ENCODE assay signal across 8 mouse cellular contexts in genomic region chr11:82931671-82932450, GRCm38 (mm10). TPM values are rescaled to one million over a fixed set of nuclear protein-coding genes. Genes with fewer than 3 reads are reported as not detected.
A peak's percentile ranks its signal among the peaks of the same experiment; 100 is the strongest.
DNase-seq lines count a peak whose midpoint lies in the region; ATAC-seq and TF ChIP-seq lines count a peak whose summit lies in the region.
"Not testable (repeated sequence)": the region's sequence is repeated elsewhere in the genome, so short reads cannot be mapped to it uniquely, and the experiment has no call there.
"Had no signal": no experiment of that assay in that cellular context is flagged by ENCODE, and none has a peak within 500 bp of the region (broad histone marks: within the 10 kb centered on the region; RNA-seq: fewer than 3 reads in every experiment).

No protein-coding gene starts in this region.

- TF ChIP-seq POLR2A in limb, embryonic 14.5 days (IDR thresholded peaks at IDR 0.05; ENCODE audit: borderline replicate concordance, extremely low read depth, insufficient read depth, insufficient read length): not testable (repeated sequence)

- H3K9me3 ChIP-seq in forebrain, embryonic 15.5 days; hindbrain, embryonic 10.5 days; kidney, embryonic 14.5 days (ENCODE audit: control insufficient read depth, low read length); limb, embryonic 14.5 days (ENCODE audit: control insufficient read depth, low read length); lung, embryonic 16.5 days (ENCODE audit: control insufficient read depth, low read length); neural tube, embryonic 11.5 days (ENCODE audit: control insufficient read depth, low read length): not testable (repeated sequence)

- not testable (repeated sequence) for H3K4me1 ChIP-seq in brown adipose tissue, adult 24 weeks (ENCODE audit: control insufficient read depth, insufficient read depth, insufficient read length, low read length); forebrain, embryonic 15.5 days; kidney, embryonic 14.5 days (ENCODE audit: control insufficient read depth, insufficient read depth, low read length); limb, embryonic 14.5 days (ENCODE audit: control insufficient read depth, insufficient read depth, low read length); lung, embryonic 16.5 days (replicated peaks; ENCODE audit: control insufficient read depth, insufficient read depth, low read length); neural tube, embryonic 11.5 days (ENCODE audit: control insufficient read depth, insufficient read depth, low read length)
- H3K4me1 ChIP-seq in hindbrain, embryonic 10.5 days (replicated peaks): peaks cover 22% of the 10 kb centered on the region

- peak overlapping the region; percentile 98 for H3K4me2 ChIP-seq in forebrain, embryonic 15.5 days (replicated peaks)
- H3K4me2 ChIP-seq in kidney, embryonic 14.5 days (replicated peaks; ENCODE audit: low read depth, low read length): peak overlapping the region; percentile 87
- H3K4me2 ChIP-seq in limb, embryonic 14.5 days (replicated peaks; ENCODE audit: low read depth, low read length, severe bottlenecking): peak overlapping the region; percentile 91
- H3K4me2 ChIP-seq in lung, embryonic 16.5 days (ENCODE audit: low read depth, low read length): peak overlapping the region; percentile 92
- peak overlapping the region; percentile 94 for H3K4me2 ChIP-seq in neural tube, embryonic 11.5 days (ENCODE audit: low read depth)

- peak overlapping the region; percentile 40 for H3K9ac ChIP-seq in forebrain, embryonic 15.5 days (replicated peaks)
- peak overlapping the region; percentile 52 for H3K9ac ChIP-seq in kidney, embryonic 14.5 days (ENCODE audit: low read depth, low read length)
- H3K9ac ChIP-seq in limb, embryonic 14.5 days (ENCODE audit: low read depth, low read length, severe bottlenecking): peak overlapping the region; percentile 38; the same call in 1 of the 2 replicates
- peak overlapping the region; percentile 57 for H3K9ac ChIP-seq in lung, embryonic 16.5 days (ENCODE audit: low read length)
- 0 out of 2 replicates have a peak overlapping the region, but pooled peaks have one; percentile 6 for H3K9ac ChIP-seq in neural tube, embryonic 11.5 days (ENCODE audit: low read length)

- not testable (repeated sequence) for ATAC-seq in forebrain, embryonic 15.5 days (replicated peaks); kidney, embryonic 14.5 days (ENCODE audit: low FRiP score, low TSS enrichment); limb, embryonic 14.5 days (ENCODE audit: low FRiP score, low read depth); lung, embryonic 16.5 days (ENCODE audit: low read depth); neural tube, embryonic 11.5 days (ENCODE audit: insufficient read depth, low FRiP score, low TSS enrichment)

- WGBS in forebrain, embryonic 15.5 days: 1% methylated on average over 119 of the region's 119 CpGs
- under 1% methylated on average over 119 of the region's 119 CpGs for WGBS in hindbrain, embryonic 10.5 days
- WGBS in kidney, embryonic 14.5 days: under 1% methylated on average over 80 of the region's 119 CpGs
- 1% methylated on average over 33 of the region's 119 CpGs for WGBS in limb, embryonic 14.5 days
- 2% methylated on average over 62 of the region's 119 CpGs for WGBS in lung, embryonic 16.5 days
- 0% methylated on average over 59 of the region's 119 CpGs for WGBS in neural tube, embryonic 11.5 days

- H3K27me3 ChIP-seq in forebrain, embryonic 15.5 days: peaks cover 49% of the 10 kb centered on the region
- H3K27me3 ChIP-seq in hindbrain, embryonic 10.5 days (ENCODE audit: insufficient read depth, poor library complexity, severe bottlenecking): peaks cover 92% of the 10 kb centered on the region
- H3K27me3 ChIP-seq in kidney, embryonic 14.5 days (ENCODE audit: control insufficient read depth, insufficient read depth, low read length): peaks cover 51% of the 10 kb centered on the region
- H3K27me3 ChIP-seq in limb, embryonic 14.5 days (ENCODE audit: control insufficient read depth, insufficient read depth, low read length): peaks cover 75% of the 10 kb centered on the region
- peaks cover 41% of the 10 kb centered on the region for H3K27me3 ChIP-seq in lung, embryonic 16.5 days (ENCODE audit: control insufficient read depth, insufficient read depth, low read depth, low read length)
- peaks cover 57% of the 10 kb centered on the region for H3K27me3 ChIP-seq in neural tube, embryonic 11.5 days (ENCODE audit: control insufficient read depth, insufficient read depth, low read length)

- not testable (repeated sequence) for DNase-seq in hindbrain, embryonic 10.5 days (ENCODE audit: low spot score); limb, embryonic 14.5 days (ENCODE audit: low spot score); neural tube, embryonic 11.5 days (ENCODE audit: low spot score)

- peak overlapping the region; percentile 88 for H3K4me3 ChIP-seq in brown adipose tissue, adult 24 weeks (ENCODE audit: insufficient read depth, low read depth, low read length)
- H3K4me3 ChIP-seq in forebrain, embryonic 15.5 days: peak overlapping the region; percentile 51
- peak overlapping the region; percentile 60 for H3K4me3 ChIP-seq in hindbrain, embryonic 10.5 days
- H3K4me3 ChIP-seq in kidney, embryonic 14.5 days (ENCODE audit: low read length): peak overlapping the region; percentile 51
- H3K4me3 ChIP-seq in limb, embryonic 14.5 days (replicated peaks; ENCODE audit: low read length): peak overlapping the region; percentile 45
- peak overlapping the region; percentile 54 for H3K4me3 ChIP-seq in lung, embryonic 16.5 days (ENCODE audit: low read length)
- peak overlapping the region; percentile 46 for H3K4me3 ChIP-seq in neural tube, embryonic 11.5 days (ENCODE audit: low read depth, low read length)

- not testable (repeated sequence) for H3K36me3 ChIP-seq in forebrain, embryonic 15.5 days; hindbrain, embryonic 10.5 days; kidney, embryonic 14.5 days (ENCODE audit: control insufficient read depth, insufficient read depth, low read length); limb, embryonic 14.5 days (ENCODE audit: control insufficient read depth, insufficient read depth, low read length); lung, embryonic 16.5 days (ENCODE audit: control insufficient read depth, insufficient read depth, low read length); neural tube, embryonic 11.5 days (ENCODE audit: control insufficient read depth, insufficient read depth, low read length)

- H3K27ac ChIP-seq in brown adipose tissue, adult 24 weeks (replicated peaks; ENCODE audit: low read depth, low read length): peak overlapping the region; percentile 76
- H3K27ac ChIP-seq in forebrain, embryonic 15.5 days (replicated peaks); hindbrain, embryonic 10.5 days; kidney, embryonic 14.5 days (ENCODE audit: low read depth, low read length); limb, embryonic 14.5 days (replicated peaks; ENCODE audit: low read depth, low read length); neural tube, embryonic 11.5 days (ENCODE audit: low read depth, low read length): not testable (repeated sequence)
- H3K27ac ChIP-seq in lung, embryonic 16.5 days (ENCODE audit: low read length): 0 out of 2 replicates have a peak overlapping the region, but pooled peaks have one; percentile 17

RNA-seq across cellular contexts. Expression of gene Slfn5, which starts 19.3 kb away (rescaled TPM):
- 28.7 and 30.4 TPM in 2 replicates for polyA plus RNA-seq in brown adipose tissue, adult 24 weeks (2012; ENCODE audit: insufficient read depth, insufficient read length, missing spikeins)
- polyA plus RNA-seq in forebrain, embryonic 15.5 days (2015; fragmentation: Nextera tagmentation; extraction: Ambion mirVana): 0.85 and 1.1 TPM in 2 replicates
- 0.11 and 0.48 TPM in 2 replicates for polyA plus RNA-seq in hindbrain, embryonic 10.5 days (2016; fragmentation: Nextera tagmentation; extraction: Ambion mirVana)
- polyA plus RNA-seq in kidney, embryonic 14.5 days (2014; fragmentation: Nextera tagmentation; extraction: Ambion mirVana): 6.0 and 8.0 TPM in 2 replicates
- polyA plus RNA-seq in limb, embryonic 14.5 days (2012; rRNA removed): 1.0 and 1.3 TPM in 2 replicates
- 1.6 and 2.1 TPM in 2 replicates for polyA plus RNA-seq in limb, embryonic 14.5 days (2014; fragmentation: Nextera tagmentation; extraction: Ambion mirVana)
- 4.1 and 4.5 TPM in 2 replicates for polyA plus RNA-seq in lung, embryonic 16.5 days (2015; fragmentation: Nextera tagmentation; extraction: Ambion mirVana)
- polyA plus RNA-seq in neural tube, embryonic 11.5 days (2014; fragmentation: Nextera tagmentation; extraction: Ambion mirVana): 0.74 and 0.86 TPM in 2 replicates

RNA-seq across cellular contexts. Expression of gene Unc45b, which starts 21.5 kb away (rescaled TPM):
- polyA plus RNA-seq in brown adipose tissue, adult 24 weeks (2012; ENCODE audit: insufficient read depth, insufficient read length, missing spikeins): 9.1 and 14.2 TPM in 2 replicates
- polyA plus RNA-seq in forebrain, embryonic 15.5 days (2015; fragmentation: Nextera tagmentation; extraction: Ambion mirVana): 1.0 and 1.3 TPM in 2 replicates
- polyA plus RNA-seq in hindbrain, embryonic 10.5 days (2016; fragmentation: Nextera tagmentation; extraction: Ambion mirVana): 0.22 and 0.60 TPM in 2 replicates
- 2.4 and 2.5 TPM in 2 replicates for polyA plus RNA-seq in kidney, embryonic 14.5 days (2014; fragmentation: Nextera tagmentation; extraction: Ambion mirVana)
- 17.8 and 17.9 TPM in 2 replicates for polyA plus RNA-seq in limb, embryonic 14.5 days (2012; rRNA removed)
- 16.9 and 24.7 TPM in 2 replicates for polyA plus RNA-seq in limb, embryonic 14.5 days (2014; fragmentation: Nextera tagmentation; extraction: Ambion mirVana)
- polyA plus RNA-seq in lung, embryonic 16.5 days (2015; fragmentation: Nextera tagmentation; extraction: Ambion mirVana): 14.5 and 16.2 TPM in 2 replicates
- 7.5 and 8.3 TPM in 2 replicates for polyA plus RNA-seq in neural tube, embryonic 11.5 days (2014; fragmentation: Nextera tagmentation; extraction: Ambion mirVana)

RNA-seq across cellular contexts. Expression of gene Nle1, which starts 23.6 kb away (rescaled TPM):
- polyA plus RNA-seq in brown adipose tissue, adult 24 weeks (2012; ENCODE audit: insufficient read depth, insufficient read length, missing spikeins): 3.8 and 6.7 TPM in 2 replicates
- polyA plus RNA-seq in forebrain, embryonic 15.5 days (2015; fragmentation: Nextera tagmentation; extraction: Ambion mirVana): 32.0 and 37.5 TPM in 2 replicates
- 37.0 and 41.3 TPM in 2 replicates for polyA plus RNA-seq in hindbrain, embryonic 10.5 days (2016; fragmentation: Nextera tagmentation; extraction: Ambion mirVana)
- polyA plus RNA-seq in kidney, embryonic 14.5 days (2014; fragmentation: Nextera tagmentation; extraction: Ambion mirVana): 32.2 and 33.7 TPM in 2 replicates
- 81.6 and 98.3 TPM in 2 replicates for polyA plus RNA-seq in limb, embryonic 14.5 days (2012; rRNA removed)
- 30.0 and 35.0 TPM in 2 replicates for polyA plus RNA-seq in limb, embryonic 14.5 days (2014; fragmentation: Nextera tagmentation; extraction: Ambion mirVana)
- polyA plus RNA-seq in lung, embryonic 16.5 days (2015; fragmentation: Nextera tagmentation; extraction: Ambion mirVana): 23.6 and 30.5 TPM in 2 replicates
- 28.8 and 29.9 TPM in 2 replicates for polyA plus RNA-seq in neural tube, embryonic 11.5 days (2014; fragmentation: Nextera tagmentation; extraction: Ambion mirVana)

RNA-seq across cellular contexts. Expression of gene Fndc8, which starts 39.9 kb away (rescaled TPM):
- 0.79 TPM in 1 of 2 replicates, not detected in the other for polyA plus RNA-seq in brown adipose tissue, adult 24 weeks (2012; ENCODE audit: insufficient read depth, insufficient read length, missing spikeins)
- polyA plus RNA-seq in forebrain, embryonic 15.5 days (2015; fragmentation: Nextera tagmentation; extraction: Ambion mirVana): 0.23 and 0.60 TPM in 2 replicates
- polyA plus RNA-seq in hindbrain, embryonic 10.5 days (2016; fragmentation: Nextera tagmentation; extraction: Ambion mirVana): 0.19 and 0.31 TPM in 2 replicates
- polyA plus RNA-seq in kidney, embryonic 14.5 days (2014; fragmentation: Nextera tagmentation; extraction: Ambion mirVana): 0.19 and 0.23 TPM in 2 replicates
- polyA plus RNA-seq in limb, embryonic 14.5 days (2012; rRNA removed): 0.10 and 0.14 TPM in 2 replicates
- polyA plus RNA-seq in limb, embryonic 14.5 days (2014; fragmentation: Nextera tagmentation; extraction: Ambion mirVana): 0.11 and 0.25 TPM in 2 replicates
- 0.09 and 0.20 TPM in 2 replicates for polyA plus RNA-seq in lung, embryonic 16.5 days (2015; fragmentation: Nextera tagmentation; extraction: Ambion mirVana)
- polyA plus RNA-seq in neural tube, embryonic 11.5 days (2014; fragmentation: Nextera tagmentation; extraction: Ambion mirVana): 0.13 and 0.39 TPM in 2 replicates
- polyA plus RNA-seq: cerebellum, adult 2 months had no signal

RNA-seq across cellular contexts. Expression of gene Rad51d, which starts 41.4 kb away (rescaled TPM):
- 13.4 and 21.8 TPM in 2 replicates for polyA plus RNA-seq in brown adipose tissue, adult 24 weeks (2012; ENCODE audit: insufficient read depth, insufficient read length, missing spikeins)
- polyA plus RNA-seq in forebrain, embryonic 15.5 days (2015; fragmentation: Nextera tagmentation; extraction: Ambion mirVana): 13.5 and 14.2 TPM in 2 replicates
- 15.1 and 17.3 TPM in 2 replicates for polyA plus RNA-seq in hindbrain, embryonic 10.5 days (2016; fragmentation: Nextera tagmentation; extraction: Ambion mirVana)
- polyA plus RNA-seq in kidney, embryonic 14.5 days (2014; fragmentation: Nextera tagmentation; extraction: Ambion mirVana): 8.8 and 11.5 TPM in 2 replicates
- polyA plus RNA-seq in limb, embryonic 14.5 days (2012; rRNA removed): 10.5 and 11.5 TPM in 2 replicates
- 12.9 and 15.1 TPM in 2 replicates for polyA plus RNA-seq in limb, embryonic 14.5 days (2014; fragmentation: Nextera tagmentation; extraction: Ambion mirVana)
- polyA plus RNA-seq in lung, embryonic 16.5 days (2015; fragmentation: Nextera tagmentation; extraction: Ambion mirVana): 13.2 and 14.0 TPM in 2 replicates
- polyA plus RNA-seq in neural tube, embryonic 11.5 days (2014; fragmentation: Nextera tagmentation; extraction: Ambion mirVana): 14.8 and 17.9 TPM in 2 replicates

Comparison
In these comparisons a context has a peak if more than half of its experiments do, and no peak if none do; other contexts are left out.
1. H3K9ac ChIP-seq: peak in every context shown above with its lines; median percentile 57 in lung, embryonic 16.5 days; 52 in kidney, embryonic 14.5 days; 40 in forebrain, embryonic 15.5 days; 38 in limb, embryonic 14.5 days; 6 in neural tube, embryonic 11.5 days.